Mouse (Mus musculus): ENCODE results near the gene Gm6882. TPM values are rescaled to one million over a fixed set of nuclear protein-coding genes. Genes with fewer than 3 reads are reported as not detected.
"Not testable (repeated sequence)": the region's sequence is repeated elsewhere in the genome, so short reads cannot be mapped to it uniquely, and the experiment has no call there.

The Gm6882 gene
- not detected for total RNA-seq (2021)
- long read RNA-seq = 0 reads

DNA sequence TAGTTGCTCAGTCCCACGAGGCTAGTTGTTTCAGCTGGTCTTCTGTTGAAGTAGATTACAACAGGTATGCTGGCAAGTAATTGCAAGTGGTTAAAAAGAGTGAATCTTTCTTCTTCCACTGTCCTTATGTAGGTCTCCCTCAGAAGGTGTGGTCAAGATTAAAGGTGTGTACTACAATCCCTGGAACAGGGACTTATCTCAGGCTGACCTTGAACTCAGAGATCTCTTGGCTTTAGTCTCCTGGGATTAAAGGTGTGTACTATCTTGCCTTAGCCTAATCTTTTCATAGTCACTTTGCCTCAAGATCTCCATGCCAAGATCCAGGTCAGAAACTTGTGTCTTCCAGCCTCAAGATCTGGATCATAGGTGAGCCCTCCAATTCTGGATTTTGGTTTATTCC, at the start of gene Gm6882:
Gm6882 (minus strand) TSS at position 101 of the 400 bp plus-strand sequence.
- not testable (repeated sequence) for DNase-seq (ENCODE audit: low spot score in 2 of 2)

Other genes with a start within 250 kb of the Gm6882 start
- not detected for gene Gm5157, start 242.3 kb downstream of the Gm6882 start, total RNA-seq (2021)
- gene Vmn1r124, start 172.1 kb downstream of the Gm6882 start, total RNA-seq (2021) = not detected
- gene Vmn1r125, start 160.6 kb downstream of the Gm6882 start, total RNA-seq (2021) = not detected
- not detected for gene Vmn1r126, start 131.3 kb downstream of the Gm6882 start, total RNA-seq (2021)
- gene Vmn1r127, start 112.9 kb downstream of the Gm6882 start, total RNA-seq (2021) = not detected
- gene Vmn1r128, start 83.4 kb downstream of the Gm6882 start, total RNA-seq (2021) = not detected
- not detected for gene Vmn1r129, start 71.5 kb downstream of the Gm6882 start, total RNA-seq (2021)
- not detected for gene Vmn1r130, start 79.0 kb upstream of the Gm6882 start, total RNA-seq (2021)
- gene Vmn1r131, start 113.3 kb upstream of the Gm6882 start, total RNA-seq (2021) = not detected
- not detected for gene Vmn1r132, start 181.3 kb upstream of the Gm6882 start, total RNA-seq (2021)